Mouse (Mus musculus) MEL (cell line): Measurements from ENCODE around the gene Hadhb. TPM values are rescaled to one million over a fixed set of nuclear protein-coding genes. Genes with fewer than 3 reads are reported as not detected.

Source experiments
- DNase-seq: peaks from one replicate; pipeline ENCODE4 v3.0.0; 2011; ENCODE audit warnings: low read depth, low spot score
- H3K27ac ChIP-seq: 2 replicates; pipeline ENCODE4 v1.5.1; 2012; ENCODE audit warnings: low read depth, mild to moderate bottlenecking, control low read depth, low read length, moderate library complexity; ENCODE audit not compliant: control insufficient read depth
- H3K27me3 ChIP-seq, 2 experiments: fragments of 150-350 bp in 1 of 2; sonication (generic) in 1 of 2; 2 replicates each; pipeline ENCODE4 v1.6.1; 2012; ENCODE audit warnings: low read length in 2 of 2, mild to moderate bottlenecking in 2 of 2, improper control_type of control experiment in 1 of 2, moderate library complexity in 1 of 2; ENCODE audit not compliant: insufficient read depth in 2 of 2, control insufficient read depth in 1 of 2
- H3K36me3 ChIP-seq, 2 experiments: 2 replicates each; pipeline ENCODE4 v1.6.1; 2012 to 2014; ENCODE audit warnings: low read length in 2 of 2, improper control_type of control experiment in 1 of 2, inconsistent platforms in 1 of 2, mild to moderate bottlenecking in 1 of 2; ENCODE audit not compliant: insufficient read depth in 2 of 2, control insufficient read depth in 1 of 2
- H3K4me1 ChIP-seq, 2 experiments: fragments of 150-350 bp in 1 of 2; sonication (generic) in 1 of 2; 2 replicates each; pipeline ENCODE4 v1.6.1; 2012; ENCODE audit warnings: low read length in 2 of 2, improper control_type of control experiment in 1 of 2, mild to moderate bottlenecking in 1 of 2; ENCODE audit not compliant: insufficient read depth in 2 of 2, control insufficient read depth in 1 of 2
- H3K4me3 ChIP-seq, 2 experiments: fragments of 150-350 bp in 1 of 2; sonication (generic) in 1 of 2; 2 replicates each; pipeline ENCODE4 v1.5.1; 2012; ENCODE audit warnings: low read depth in 2 of 2, low read length in 2 of 2, mild to moderate bottlenecking in 2 of 2, moderate library complexity in 2 of 2, control low read depth in 1 of 2, improper control_type of control experiment in 1 of 2; ENCODE audit not compliant: control insufficient read depth in 1 of 2, insufficient read depth in 1 of 2
- H3K79me2 ChIP-seq: 2 replicates; pipeline ENCODE4 v1.6.1; 2012; ENCODE audit warnings: mild to moderate bottlenecking, low read length, moderate library complexity; ENCODE audit not compliant: control insufficient read depth, poor library complexity, insufficient read depth
- H3K9ac ChIP-seq: 2 replicates; pipeline ENCODE4 v1.6.1; 2012; ENCODE audit warnings: low read depth, mild to moderate bottlenecking, control low read depth, low read length, moderate library complexity; ENCODE audit not compliant: control insufficient read depth, poor library complexity, severe bottlenecking
- H3K9me3 ChIP-seq: fragments of 150-350 bp; sonication (generic); replicated peaks from 2 replicates; pipeline ENCODE4 v1.6.1; 2012; ENCODE audit warnings: mild to moderate bottlenecking, low read length, improper control_type of control experiment, moderate library complexity; ENCODE audit not compliant: insufficient read depth
- BHLHE40 ChIP-seq: IDR thresholded peaks from 2 replicates; pipeline ENCODE4 v1.6.1; 2012; ENCODE audit warnings: low read depth, mild to moderate bottlenecking, inconsistent platforms, low read length, improper control_type of control experiment, borderline replicate concordance
- CHD1 ChIP-seq: IDR thresholded peaks from 2 replicates; pipeline ENCODE4 v1.6.1; 2012; ENCODE audit warnings: low read depth, mild to moderate bottlenecking, inconsistent platforms, low read length, improper control_type of control experiment
- CHD2 ChIP-seq: IDR thresholded peaks from 2 replicates; pipeline ENCODE4 v1.6.1; 2011; ENCODE audit warnings: low read length, improper control_type of control experiment
- CTCF ChIP-seq, 3 experiments: IDR thresholded peaks in 2 of 3; conservative IDR thresholded peaks in 1 of 3; 2 replicates each; pipeline ENCODE4 v1.5.1; 2011 to 2012; ENCODE audit warnings: low read length in 3 of 3, low read depth in 2 of 3, mild to moderate bottlenecking in 2 of 3, improper control_type of control experiment in 1 of 3, inconsistent platforms in 1 of 3, mixed read lengths in 1 of 3, moderate library complexity in 1 of 3; ENCODE audit not compliant: control insufficient read depth in 1 of 3, insufficient read depth in 1 of 3, poor library complexity in 1 of 3, severe bottlenecking in 1 of 3
- ELF1 ChIP-seq: IDR thresholded peaks from 2 replicates; pipeline ENCODE4 v1.6.1; 2014; ENCODE audit warnings: low read depth, mild to moderate bottlenecking, inconsistent platforms, low read length, improper control_type of control experiment, moderate library complexity
- MAFK ChIP-seq: IDR thresholded peaks from 2 replicates; pipeline ENCODE4 v1.6.1; 2011; ENCODE audit warnings: low read depth, mild to moderate bottlenecking, low read length, improper control_type of control experiment, borderline replicate concordance
- MAX ChIP-seq: IDR thresholded peaks from 2 replicates; pipeline ENCODE4 v1.6.1; 2011; ENCODE audit warnings: low read length, improper control_type of control experiment
- MAZ ChIP-seq: IDR thresholded peaks from 2 replicates; pipeline ENCODE4 v1.6.1; 2012; ENCODE audit warnings: low read depth, mild to moderate bottlenecking, inconsistent platforms, low read length, improper control_type of control experiment
- MYC ChIP-seq: IDR thresholded peaks from 2 replicates; pipeline ENCODE4 v1.6.1; 2011; ENCODE audit warnings: low read depth, mild to moderate bottlenecking, low read length, improper control_type of control experiment, moderate library complexity
- NELFE ChIP-seq: IDR thresholded peaks from 2 replicates; pipeline ENCODE4 v1.6.1; 2011; ENCODE audit warnings: low read depth, low read length, improper control_type of control experiment
- POLR2A ChIP-seq, 2 experiments: IDR thresholded peaks; 2 replicates each; pipeline ENCODE4 v1.6.1; 2011 to 2012; ENCODE audit warnings: low read length in 2 of 2, mild to moderate bottlenecking in 2 of 2, control low read depth in 1 of 2, improper control_type of control experiment in 1 of 2, low read depth in 1 of 2, moderate library complexity in 1 of 2; ENCODE audit not compliant: control insufficient read depth in 1 of 2, insufficient read depth in 1 of 2, poor library complexity in 1 of 2
- POLR2AphosphoS5 ChIP-seq: IDR thresholded peaks from 2 replicates; pipeline ENCODE4 v1.6.1; 2012; ENCODE audit warnings: low read depth, borderline replicate concordance, mild to moderate bottlenecking, inconsistent platforms, low read length, moderate library complexity, mixed read lengths
- SMC3 ChIP-seq: IDR thresholded peaks from 2 replicates; pipeline ENCODE4 v1.6.1; 2011; ENCODE audit warnings: low read depth, low read length, improper control_type of control experiment
- TBP ChIP-seq: IDR thresholded peaks from 2 replicates; pipeline ENCODE4 v1.8.0; 2011; ENCODE audit warnings: low read depth, low read length, improper control_type of control experiment
- UBTF ChIP-seq: IDR thresholded peaks from 2 replicates; pipeline ENCODE4 v1.6.1; 2012; ENCODE audit warnings: low read depth, mild to moderate bottlenecking, inconsistent platforms, low read length, improper control_type of control experiment, moderate library complexity, borderline replicate concordance; ENCODE audit not compliant: insufficient read depth
- ZC3H11A ChIP-seq: IDR thresholded peaks from 2 replicates; pipeline ENCODE4 v1.6.1; 2012; ENCODE audit warnings: low read depth, mild to moderate bottlenecking, inconsistent platforms, low read length, improper control_type of control experiment
- polyA plus RNA-seq, 2 experiments: library from polyadenylated mRNA; stranded (reverse) in 1 of 2; unstranded in 1 of 2; fragments of >175 nt in 1 of 2; fragments of >200 nt in 1 of 2; gene quantifications; 2 replicates each; pipeline versions ENCODE4 v1.2.1 to v1.2.4; 2012; ENCODE audit warnings: low replicate concordance in 2 of 2, low read depth in 1 of 2; ENCODE audit not compliant: insufficient read length in 2 of 2, insufficient read depth in 1 of 2, missing spikeins in 1 of 2
- total RNA-seq: library from RNA; depleted of rRNA; stranded (reverse); fragments of 300-350 nt; gene quantifications from 2 replicates; pipeline ENCODE4 v1.2.3, GENCODE M21; 2012

Hadhb gene
- total and polyA plus RNA-seq, 3 experiments = 33.0 to 162 (median 161) TPM

GRCm38 (mm10) chr5:30113881-30114760 is 40.9 kb upstream of the Hadhb start:
- no peaks in the 10 kb centered on the region for H3K36me3 ChIP-seq
- no peak for DNase-seq
- TF ChIP-seq POLR2A (IDR thresholded peaks at IDR 0.05; ENCODE audit: control insufficient read depth in 1 of 2, insufficient read depth in 1 of 2, low read depth in 1 of 2, low read length in 2 of 2, poor library complexity in 1 of 2) (no peak), MAX (no peak), SMC3 (no peak), BHLHE40 (no peak), TBP (no peak), MYC (no peak), ZC3H11A (no peak), CTCF (IDR thresholded peaks at IDR 0.05 in 2 of 3, conservative IDR thresholded peaks at IDR 0.05 in 1 of 3; ENCODE audit: control insufficient read depth in 1 of 3, insufficient read depth in 1 of 3, low read depth in 2 of 3, low read length in 3 of 3, poor library complexity in 1 of 3, severe bottlenecking in 1 of 3) (no peak), CHD2 (no peak), ELF1 (no peak), NELFE (no peak), CHD1 (no peak), MAZ (no peak)
- no peak overlapping the region for H3K4me3 ChIP-seq
- H3K79me2 ChIP-seq = no peaks in the 10 kb centered on the region
- H3K9me3 ChIP-seq = no peaks in the 10 kb centered on the region
- H3K27ac ChIP-seq = no peak overlapping the region
- H3K27me3 ChIP-seq = no peaks in the 10 kb centered on the region
- H3K4me1 ChIP-seq = no peaks in the 10 kb centered on the region
- H3K9ac ChIP-seq = no peak overlapping the region

- Histone ChIP-seq H3K27ac (no peak overlapping the region), H3K4me3 (no peak overlapping the region), H3K4me1 (no peaks in the 10 kb centered on the region), H3K27me3 (no peaks in the 10 kb centered on the region), H3K9ac (no peak overlapping the region), H3K9me3 (no peaks in the 10 kb centered on the region), H3K36me3 (no peaks in the 10 kb centered on the region), H3K79me2 (no peaks in the 10 kb centered on the region)
- no peak for TF ChIP-seq MAFK
- no peak for TF ChIP-seq UBTF
- TF ChIP-seq POLR2AphosphoS5 = no peak
- DNase-seq = no peak
These were observed 40.3 kb upstream of the Hadhb start for GRCm38 (mm10) chr5:30114761-30115140.
